Mouse (Mus musculus) bone marrow macrophage, adult 2 months (primary cell): ENCODE results near the gene Ak9. TPM values are rescaled to one million over a fixed set of nuclear protein-coding genes. Genes with fewer than 3 reads are reported as not detected.

Experiments used
- H3K27ac ChIP-seq: 2 replicates; pipeline ENCODE4 v1.5.1; 2012; ENCODE audit warnings: low read depth, low read length; ENCODE audit not compliant: insufficient read depth
- H3K4me1 ChIP-seq: 2 replicates; pipeline ENCODE4 v1.6.1; 2012; ENCODE audit warnings: low read length; ENCODE audit not compliant: control insufficient read depth, insufficient read depth
- H3K4me3 ChIP-seq: 2 replicates; pipeline ENCODE4 v1.5.1; 2012; ENCODE audit warnings: mild to moderate bottlenecking, low read length, moderate library complexity; ENCODE audit not compliant: insufficient read depth
- CTCF ChIP-seq: IDR thresholded peaks from 2 replicates; pipeline ENCODE4 v1.5.1; 2012; ENCODE audit warnings: low read depth, mild to moderate bottlenecking, low read length, moderate library complexity
- POLR2A ChIP-seq: IDR thresholded peaks from 2 replicates; pipeline ENCODE4 v1.6.1; 2012; ENCODE audit warnings: mild to moderate bottlenecking, low read depth, low read length, borderline replicate concordance
- polyA plus RNA-seq: library from polyadenylated mRNA; stranded (reverse); fragments of >200 nt; gene quantifications from 2 replicates; pipeline ENCODE4 v1.2.4, GENCODE M21; 2012; ENCODE audit not compliant: missing spikeins, insufficient read depth, insufficient read length

The Ak9 gene
- polyA plus RNA-seq = not detected in 2 replicates

GRCm38 (mm10) chr10:41303639-41304444, at the start of gene Ak9:
TSS of gene Ak9 (plus strand) at chr10:41303980.
- peak within 1 kb of the TSS; percentile 99 for H3K4me3 ChIP-seq
- peak within 1 kb of the TSS; percentile 31 for H3K27ac ChIP-seq
- H3K4me1 ChIP-seq = peaks cover 4% of the 10 kb centered on the region
- TF ChIP-seq POLR2A = no peak
- TF ChIP-seq CTCF = peak; percentile 70; the same call in 1 of the 2 replicates

GRCm38 (mm10) chr10:41260243-41261006, 43.4 kb upstream of the Ak9 start:
- H3K4me3 ChIP-seq = no peak overlapping the region
- no peaks in the 10 kb centered on the region for H3K4me1 ChIP-seq
- no peak for TF ChIP-seq POLR2A
- TF ChIP-seq CTCF = no peak
- no peak overlapping the region for H3K27ac ChIP-seq

GRCm38 (mm10) chr10:41261218-41261617, 42.6 kb upstream of the Ak9 start:
- Histone ChIP-seq H3K4me1 (no peaks in the 10 kb centered on the region), H3K27ac (no peak overlapping the region), H3K4me3 (no peak overlapping the region)
- TF ChIP-seq POLR2A = no peak
- no peak for TF ChIP-seq CTCF

GRCm38 (mm10) chr10:41261889-41262288, 41.9 kb upstream of the Ak9 start:
- Histone ChIP-seq H3K4me1 (no peaks in the 10 kb centered on the region; the same call in 1 of the 2 replicates), H3K4me3 (no peak overlapping the region), H3K27ac (no peak overlapping the region)
- no peak for TF ChIP-seq CTCF
- no peak for TF ChIP-seq POLR2A

GRCm38 (mm10) chr10:41271860-41272259, 31.9 kb upstream of the Ak9 start:
- Histone ChIP-seq H3K27ac (no peak overlapping the region), H3K4me3 (no peak overlapping the region)

GRCm38 (mm10) chr10:41274871-41275270, 28.9 kb upstream of the Ak9 start:
- peaks cover 12% of the 10 kb centered on the region for H3K4me1 ChIP-seq
- H3K27ac ChIP-seq = no peak overlapping the region
- TF ChIP-seq POLR2A (no peak), CTCF (no peak)
- H3K4me3 ChIP-seq = no peak overlapping the region

More at GRCm38 (mm10) chr10:41271860-41272259, 31.9 kb upstream of the Ak9 start:
- TF ChIP-seq POLR2A (no peak), CTCF (no peak)
- H3K4me1 ChIP-seq = no peaks in the 10 kb centered on the region; the same call in 1 of the 2 replicates

GRCm38 (mm10) chr10:41278808-41279207, 25.0 kb upstream of the Ak9 start:
- TF ChIP-seq CTCF = no peak
- no peak for TF ChIP-seq POLR2A
- H3K4me3 ChIP-seq = no peak overlapping the region
- H3K4me1 ChIP-seq = peaks cover 13% of the 10 kb centered on the region
- H3K27ac ChIP-seq = no peak overlapping the region

GRCm38 (mm10) chr10:41280177-41280576, 23.6 kb upstream of the Ak9 start:
- no peak overlapping the region for H3K4me3 ChIP-seq
- H3K27ac ChIP-seq = no peak overlapping the region
- H3K4me1 ChIP-seq = peaks cover 13% of the 10 kb centered on the region
- TF ChIP-seq CTCF = no peak
- TF ChIP-seq POLR2A = no peak

GRCm38 (mm10) chr10:41280796-41281195, 23.0 kb upstream of the Ak9 start:
- no peak overlapping the region for H3K27ac ChIP-seq
- no peak overlapping the region for H3K4me3 ChIP-seq
- TF ChIP-seq POLR2A (no peak), CTCF (no peak)
- H3K4me1 ChIP-seq = peaks cover 13% of the 10 kb centered on the region

- TF ChIP-seq POLR2A = no peak
- no peak for TF ChIP-seq CTCF
- Histone ChIP-seq H3K4me3 (no peak overlapping the region), H3K4me1 (peaks cover 13% of the 10 kb centered on the region), H3K27ac (no peak overlapping the region)
Observed at GRCm38 (mm10) chr10:41282086-41282485, 21.7 kb upstream of the Ak9 start.
